Mouse (Mus musculus) retina, embryonic 14.5 days (tissue): ENCODE measurements around the gene Gm5134.

Experiments
- DNase-seq: peaks from one replicate; pipeline ENCODE4 v3.0.0-alpha.2; 2015; ENCODE audit warnings: low spot score

Gene Gm5134

GRCm38 (mm10) chr10:76033119-76033455, 78.8 kb downstream of the Gm5134 start:
- DNase-seq, result no peak

GRCm38 (mm10) chr10:76034001-76034600, 79.8 kb downstream of the Gm5134 start:
- DNase-seq, result no peak

- DNase-seq, result no peak
These were observed 81.0 kb downstream of the Gm5134 start for GRCm38 (mm10) chr10:76035277-76035676.

GRCm38 (mm10) chr10:76036962-76037361, 82.6 kb downstream of the Gm5134 start:
- DNase-seq, result no peak

GRCm38 (mm10) chr10:76045343-76045742, 91.0 kb downstream of the Gm5134 start:
- no peak for DNase-seq

- DNase-seq, result no peak
These were observed 92.4 kb downstream of the Gm5134 start for GRCm38 (mm10) chr10:76046754-76047153.

- no peak for DNase-seq
These were observed 93.0 kb downstream of the Gm5134 start for GRCm38 (mm10) chr10:76047182-76047869.

- DNase-seq, result no peak
These were observed 94.7 kb downstream of the Gm5134 start for GRCm38 (mm10) chr10:76048967-76049366.

GRCm38 (mm10) chr10:76051860-76052259, 97.5 kb downstream of the Gm5134 start:
- DNase-seq, result no peak
